In the genomic region with DNA sequence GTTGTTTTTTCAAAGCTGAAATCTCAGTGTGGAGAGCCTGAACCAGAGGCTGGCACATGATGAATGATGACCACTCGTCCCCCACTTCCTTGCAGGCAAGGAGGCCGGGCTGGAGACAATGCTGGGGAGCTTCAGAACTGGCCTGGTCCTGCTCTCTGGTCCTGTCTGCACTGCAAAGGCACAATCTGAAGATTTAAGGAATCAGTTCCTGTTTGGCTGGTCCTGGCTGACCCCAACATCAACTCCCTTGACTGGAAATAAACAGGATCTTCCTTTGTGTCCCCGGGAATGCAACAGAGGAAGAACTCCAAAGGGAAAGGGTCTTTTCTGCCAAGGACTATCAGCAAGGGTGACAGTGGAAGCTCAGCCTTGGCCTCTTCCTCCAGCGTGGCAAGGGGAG, we compare ENCODE assay signal across 16 mouse cellular contexts. TPM values are rescaled to one million over a fixed set of nuclear protein-coding genes. Genes with fewer than 3 reads are reported as not detected.
DNase-seq lines count a peak whose midpoint lies in the region; ATAC-seq and TF ChIP-seq lines count a peak whose summit lies in the region.
"Had no signal": no experiment of that assay in that cellular context is flagged by ENCODE, and none has a peak within 500 bp of the region (broad histone marks: within the 10 kb centered on the region; RNA-seq: fewer than 3 reads in every experiment).

No protein-coding gene starts in this region.

- no peak overlapping the region for H3K9ac ChIP-seq in heart, adult 2 months (ENCODE audit: low read depth, low read length)
- H3K9ac ChIP-seq in hindbrain, embryonic 14.5 days: no peak overlapping the region
- H3K9ac ChIP-seq: hindbrain, embryonic 13.5 days; midbrain, embryonic 15.5 days had no signal

- no peaks in the 10 kb centered on the region for H3K27me3 ChIP-seq in heart, adult 2 months (ENCODE audit: control insufficient read depth, insufficient read depth, low read length)
- H3K27me3 ChIP-seq in kidney, adult 2 months (replicated peaks; ENCODE audit: control insufficient read depth, insufficient read depth, low read length): no peaks in the 10 kb centered on the region
- H3K27me3 ChIP-seq in hindbrain, embryonic 14.5 days (ENCODE audit: control insufficient read depth, insufficient read depth, low read length): peaks cover 10% of the 10 kb centered on the region
- H3K27me3 ChIP-seq: Patski had no signal

- no peaks in the 10 kb centered on the region for H3K79me2 ChIP-seq in heart, adult 2 months (replicated peaks; ENCODE audit: control insufficient read depth, insufficient read depth, low read length)

- peak overlapping the region; percentile 38 for H3K27ac ChIP-seq in heart, adult 2 months
- no peak overlapping the region for H3K27ac ChIP-seq in kidney, adult 2 months (ENCODE audit: insufficient read depth, low read depth, low read length)
- H3K27ac ChIP-seq in hindbrain, embryonic 14.5 days: no peak overlapping the region
- H3K27ac ChIP-seq: hindbrain, embryonic 13.5 days; midbrain, embryonic 15.5 days had no signal

- no peak for TF ChIP-seq EP300 in heart, adult 2 months (IDR thresholded peaks at IDR 0.05; ENCODE audit: insufficient read depth, low read depth, low read length)

- no peaks in the 10 kb centered on the region for H3K36me3 ChIP-seq in heart, adult 2 months (ENCODE audit: control insufficient read depth, insufficient read depth, low read length)
- H3K36me3 ChIP-seq in kidney, adult 2 months (ENCODE audit: control insufficient read depth, insufficient read depth, low read length): no peaks in the 10 kb centered on the region
- no peaks in the 10 kb centered on the region for H3K36me3 ChIP-seq in hindbrain, embryonic 14.5 days (replicated peaks; ENCODE audit: control insufficient read depth, insufficient read depth)
- H3K36me3 ChIP-seq: hindbrain, embryonic 13.5 days; midbrain, embryonic 15.5 days had no signal

- TF ChIP-seq CTCF in heart, adult 2 months (IDR thresholded peaks at IDR 0.05): no peak
- no peak for TF ChIP-seq CTCF in kidney, adult 2 months (conservative IDR thresholded peaks at IDR 0.05; ENCODE audit: insufficient read depth, insufficient read length, low read depth, low read length)

- intact Hi-C loops in heart, adult 2 months (cut with DNase I): no loop called here

- no peaks in the 10 kb centered on the region for H3K9me3 ChIP-seq in hindbrain, embryonic 14.5 days (ENCODE audit: control insufficient read depth, low read length)
- H3K9me3 ChIP-seq: hindbrain, embryonic 13.5 days; midbrain, embryonic 15.5 days had no signal

- TF ChIP-seq POLR2A in heart, adult 2 months (IDR thresholded peaks at IDR 0.05; ENCODE audit: insufficient read depth, low read depth, low read length): no peak
- no peak for TF ChIP-seq POLR2A in kidney, adult 2 months (IDR thresholded peaks at IDR 0.05; ENCODE audit: low read depth, low read length)

- 41% methylated on average over 4 of the region's 4 CpGs for WGBS in heart, adult 2 months
- 49% methylated on average over 4 of the region's 4 CpGs for WGBS in kidney, adult 2 months
- WGBS in hindbrain, embryonic 14.5 days: 60% methylated on average over 4 of the region's 4 CpGs

- no peak overlapping the region for H3K4me2 ChIP-seq in hindbrain, embryonic 14.5 days (replicated peaks)
- H3K4me2 ChIP-seq: hindbrain, embryonic 13.5 days; midbrain, embryonic 15.5 days had no signal

- no peak for ATAC-seq in hindbrain, embryonic 14.5 days (ENCODE audit: low FRiP score)
- ATAC-seq: forebrain, embryonic 14.5 days; intestine, postnatal 0 days; midbrain, embryonic 15.5 days; Patski had no signal

- no peak for DNase-seq in heart, adult 2 months
- no peak for DNase-seq in heart, postnatal 4 days
- DNase-seq in kidney, adult 2 months: peak; percentile 83
- DNase-seq in kidney, postnatal 36 days: peak; percentile 60 to 64
- DNase-seq in lung, postnatal 10 days: peak; percentile 73
- no peak for DNase-seq in hindbrain, embryonic 14.5 days (ENCODE audit: low spot score)
- DNase-seq in gastrocnemius, adult 18-20 months (ENCODE audit: low spot score): no peak
- no peak for DNase-seq in ovary, postnatal 14 days (ENCODE audit: low spot score)
- DNase-seq: B cell, adult 2 months; cerebellum, adult 9-11 months; thymus, adult 2 months had no signal

- no peak overlapping the region for H3K4me3 ChIP-seq in heart, adult 2 months
- H3K4me3 ChIP-seq in kidney, adult 2 months (ENCODE audit: insufficient read depth, low read depth, low read length): no peak overlapping the region
- no peak overlapping the region for H3K4me3 ChIP-seq in hindbrain, embryonic 14.5 days (replicated peaks; ENCODE audit: low read length)
- H3K4me3 ChIP-seq: hindbrain, embryonic 13.5 days; midbrain, embryonic 15.5 days had no signal

- H3K4me1 ChIP-seq in heart, adult 2 months (ENCODE audit: control insufficient read depth, insufficient read depth, low read length): peaks cover under 1% of the 10 kb centered on the region
- no peaks in the 10 kb centered on the region for H3K4me1 ChIP-seq in kidney, adult 2 months (ENCODE audit: control insufficient read depth, insufficient read depth, low read length)
- no peaks in the 10 kb centered on the region; the same call in 1 of the 2 replicates for H3K4me1 ChIP-seq in hindbrain, embryonic 14.5 days (replicated peaks; ENCODE audit: control insufficient read depth, insufficient read depth, low read length)

RNA-seq across cellular contexts. Expression of gene Lrmda, which starts 4.7 kb away (rescaled TPM):
- 1 to 10 TPM; 1.0 to 1.1 TPM for total RNA-seq in heart, adult 2 months (2021)
- polyA plus RNA-seq in heart, adult 2 months (2012; rRNA removed): 0.43 and 0.44 TPM in 2 replicates
- 1 to 10 TPM in 1 of 2 experiments, under 1 TPM in 1; 0.68 to 1.5 TPM for total RNA-seq in heart, postnatal 4 days (2021)
- polyA plus RNA-seq in kidney, adult 2 months (2012; rRNA removed): 3.3 TPM in 2 replicates
- polyA plus RNA-seq in hindbrain, embryonic 14.5 days (2014; fragmentation: Nextera tagmentation; extraction: Ambion mirVana): 0.43 and 0.64 TPM in 2 replicates
- total RNA-seq in gastrocnemius, adult 18-20 months (2021): 1 to 10 TPM; 2.3 to 3.1 TPM
- polyA plus RNA-seq: forebrain, embryonic 14.5 days had no signal

RNA-seq across cellular contexts. Expression of gene Zfp503, which starts 25.4 kb away (rescaled TPM):
- total RNA-seq in heart, adult 2 months (2021): 1 to 10 TPM; 1.4 to 1.5 TPM
- 0.88 and 1.5 TPM in 2 replicates for polyA plus RNA-seq in heart, adult 2 months (2012; rRNA removed)
- total RNA-seq in heart, postnatal 4 days (2021): 1 to 10 TPM; 2.5 to 3.3 TPM
- 56.9 and 85.8 TPM in 2 replicates for polyA plus RNA-seq in kidney, adult 2 months (2012; rRNA removed)
- 9.3 and 11.6 TPM in 2 replicates for polyA plus RNA-seq in hindbrain, embryonic 14.5 days (2014; fragmentation: Nextera tagmentation; extraction: Ambion mirVana)
- 1 to 10 TPM; 4.7 to 7.6 TPM for total RNA-seq in gastrocnemius, adult 18-20 months (2021)

Comparison
In these comparisons a context has a peak if more than half of its experiments do, and no peak if none do; other contexts are left out.
1. DNase-seq: peak in kidney, adult 2 months (single experiment), kidney, postnatal 36 days (2 of 2) and lung, postnatal 10 days (single experiment); none in heart, adult 2 months (0 of 2), heart, postnatal 4 days (single experiment), hindbrain, embryonic 14.5 days (single experiment), gastrocnemius, adult 18-20 months (single experiment) and ovary, postnatal 14 days (single experiment).